Comparison of ENCODE assay signal across 24 mouse cellular contexts in the genomic region with DNA sequence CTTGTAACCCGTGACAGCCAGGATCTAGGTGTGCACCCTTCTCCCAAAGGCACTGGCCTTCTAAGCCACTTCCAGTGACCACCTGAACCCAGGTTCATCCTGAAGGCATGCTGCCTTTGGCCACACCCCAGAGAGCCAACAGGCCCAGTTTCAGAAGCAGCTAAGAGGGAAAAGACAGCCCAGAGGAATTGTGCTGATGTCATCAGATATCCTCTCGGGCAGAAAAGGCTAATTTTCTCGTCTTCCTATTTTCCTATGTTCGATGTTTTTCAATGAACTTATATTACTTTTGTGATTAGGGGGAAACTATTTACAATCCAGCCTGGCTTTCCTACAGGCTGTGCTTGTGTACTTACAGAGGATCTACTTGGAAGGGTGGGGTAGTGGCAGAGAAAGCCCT. TPM values are rescaled to one million over a fixed set of nuclear protein-coding genes. Genes with fewer than 3 reads are reported as not detected.
DNase-seq lines count a peak whose midpoint lies in the region; TF ChIP-seq lines count a peak whose summit lies in the region.
"Had no signal": no experiment of that assay in that cellular context is flagged by ENCODE, and none has a peak within 500 bp of the region (broad histone marks: within the 10 kb centered on the region; RNA-seq: fewer than 3 reads in every experiment).

No protein-coding gene starts in this region.

- H3K27me3 ChIP-seq in testis, adult 2 months (ENCODE audit: control insufficient read depth, insufficient read depth, low read length): no peaks in the 10 kb centered on the region
- H3K27me3 ChIP-seq: embryonic facial prominence, embryonic 12.5 days; forebrain, embryonic 13.5 days; forebrain, embryonic 15.5 days; Patski had no signal

- no peak overlapping the region for H3K9ac ChIP-seq in ES-E14 (ENCODE audit: insufficient read depth, low read depth, low read length, poor library complexity, severe bottlenecking)
- H3K9ac ChIP-seq: embryonic facial prominence, embryonic 12.5 days; forebrain, embryonic 13.5 days; forebrain, embryonic 15.5 days; forebrain, postnatal 0 days had no signal

- no peak for TF ChIP-seq POLR2A in testis, adult 2 months (IDR thresholded peaks at IDR 0.05; ENCODE audit: control insufficient read depth, low read depth, low read length)

- no peaks in the 10 kb centered on the region for H3K4me1 ChIP-seq in testis, adult 2 months (ENCODE audit: control insufficient read depth, insufficient read depth, low read length)
- no peaks in the 10 kb centered on the region for H3K4me1 ChIP-seq in ES-E14 (ENCODE audit: control insufficient read depth in 2 of 2, insufficient read depth in 2 of 2, low read length in 2 of 2, poor library complexity in 1 of 2)
- H3K4me1 ChIP-seq: embryonic facial prominence, embryonic 10.5 days; embryonic facial prominence, embryonic 12.5 days; forebrain, embryonic 13.5 days had no signal

- H3K27ac ChIP-seq in testis, adult 2 months (ENCODE audit: control insufficient read depth, insufficient read depth, low read depth, low read length): no peak overlapping the region
- H3K27ac ChIP-seq in ES-E14 (ENCODE audit: insufficient read depth, low read depth, low read length, poor library complexity, severe bottlenecking): no peak overlapping the region
- H3K27ac ChIP-seq: embryonic facial prominence, embryonic 10.5 days; embryonic facial prominence, embryonic 12.5 days; forebrain, embryonic 13.5 days; forebrain, embryonic 15.5 days had no signal

- no peaks in the 10 kb centered on the region for H3K9me3 ChIP-seq in ES-E14 (ENCODE audit: control insufficient read depth, insufficient read depth, low read depth, low read length)
- H3K9me3 ChIP-seq: embryonic facial prominence, embryonic 10.5 days; embryonic facial prominence, embryonic 12.5 days; forebrain, embryonic 13.5 days; forebrain, embryonic 15.5 days had no signal

- no peak for TF ChIP-seq CTCF in testis, adult 2 months (IDR thresholded peaks at IDR 0.05; ENCODE audit: control insufficient read depth, insufficient read depth, insufficient replicate concordance, low read depth, low read length)

- H3K36me3 ChIP-seq in testis, adult 2 months (ENCODE audit: control insufficient read depth, insufficient read depth, low read length): no peaks in the 10 kb centered on the region
- no peaks in the 10 kb centered on the region for H3K36me3 ChIP-seq in ES-E14 (ENCODE audit: control insufficient read depth, insufficient read depth, low read length, poor library complexity, severe bottlenecking)
- H3K36me3 ChIP-seq: embryonic facial prominence, embryonic 10.5 days; embryonic facial prominence, embryonic 12.5 days; forebrain, embryonic 15.5 days had no signal

- in situ Hi-C loops in ES-E14 (cut with MboI; ENCODE audit: low sequenced_read_pairs in 2 of 2, unreplicated experiment in 2 of 2): no loop called here

- peak overlapping the region; percentile 82 for H3K4me3 ChIP-seq in testis, adult 2 months (ENCODE audit: control insufficient read depth, low read depth, low read length)
- H3K4me3 ChIP-seq in ES-E14 (ENCODE audit: insufficient read depth in 1 of 2, low read depth in 1 of 2, low read length in 2 of 2, poor library complexity in 1 of 2, severe bottlenecking in 1 of 2): no peak overlapping the region
- H3K4me3 ChIP-seq: embryonic facial prominence, embryonic 10.5 days; embryonic facial prominence, embryonic 12.5 days; forebrain, embryonic 13.5 days; forebrain, embryonic 15.5 days had no signal

- no peak for DNase-seq in testis, postnatal 14 days (ENCODE audit: low spot score)
- DNase-seq in ES-E14 (ENCODE audit: low read depth, low spot score): no peak
- DNase-seq in kidney, postnatal 36 days: no peak
- no peak for DNase-seq in kidney, postnatal 14 days
- DNase-seq: adrenal gland, adult 8-10 months; adrenal gland, postnatal 14 days; adrenal gland, postnatal 36 days; cerebellum, adult 11-12 months; cerebellum, adult 2 months; cerebellum, adult 9-10 months; cerebellum, postnatal 10 days; cerebellum, postnatal 25 days; forebrain, postnatal 0 days had no signal

TF ChIP-seq in ES-E14, 5 proteins besides CTCF, POLR2A, EP300 and RAD21:
- TF ChIP-seq ZNF384 (IDR thresholded peaks at IDR 0.05; ENCODE audit: low read depth, low read length): no peak
- no peak for TF ChIP-seq ZC3H11A (IDR thresholded peaks at IDR 0.05; ENCODE audit: borderline replicate concordance, low read depth, low read length)
- peak; percentile 65; the same call in 1 of the 2 replicates for TF ChIP-seq MAFK (IDR thresholded peaks at IDR 0.05; ENCODE audit: insufficient read depth, low read depth, low read length)
- no peak for TF ChIP-seq CHD2 (IDR thresholded peaks at IDR 0.05; ENCODE audit: low read depth, low read length)
- no peak for TF ChIP-seq HCFC1 (IDR thresholded peaks at IDR 0.05; ENCODE audit: borderline replicate concordance, insufficient read depth, low read length)
TF ChIP-seq in ES-E14: peak in this region for 1.

RNA-seq across cellular contexts. Expression of gene Oat, which starts 35.6 kb away (rescaled TPM):
- 32.3 and 32.7 TPM in 2 replicates for polyA plus RNA-seq in testis, adult 2 months (2012; rRNA removed)
- 28.5 and 60.2 TPM in 2 replicates for total RNA-seq in ES-E14 (2012; rRNA removed)

RNA-seq across cellular contexts. Expression of gene Nkx1-2, which starts 58.8 kb away (rescaled TPM):
- polyA plus RNA-seq in testis, adult 2 months (2012; rRNA removed): 0.15 and 0.17 TPM in 2 replicates
- 0.58 and 0.80 TPM in 2 replicates for total RNA-seq in ES-E14 (2012; rRNA removed)
- total RNA-seq: adrenal gland, adult 18-20 months; adrenal gland, adult 8-10 months; adrenal gland, postnatal 14 days; adrenal gland, postnatal 36 days; forebrain, postnatal 0 days had no signal
- polyA plus RNA-seq: activated CD4-positive, CD25-positive, alpha-beta regulatory T cell, adult 4 months; C2C12; cerebellum, adult 2 months; embryonic facial prominence, embryonic 14.5 days; forebrain, embryonic 11.5 days; forebrain, postnatal 0 days had no signal
